Mouse (Mus musculus): ENCODE measurements at regions not wholly inside any gene's neighbourhood (a gene's known extent, or its start where the extent isn't known, plus 50 kb on each side); places are given as distances from the start of the nearest gene placed in this dataset.
A peak's percentile ranks its signal among the peaks of the same experiment; 100 is the strongest.

- DNase-seq = no peak
- intact Hi-C loops (cut with DNase I) = no loop called here
Measured at GRCm38 (mm10) chr10:116654091-116654490, 72.8 kb upstream of the Cnot2 start.

GRCm38 (mm10) chr10:116653511-116653945 is 72.2 kb upstream of the Cnot2 start:
- peak; percentile 63 for DNase-seq
- intact Hi-C loops (cut with DNase I) = no loop called here

GRCm38 (mm10) chr10:116649287-116649686 is 68.0 kb upstream of the Cnot2 start:
- no peak for DNase-seq
- intact Hi-C loops (cut with DNase I) = no loop called here

- no peak for DNase-seq
- intact Hi-C loops (cut with DNase I) = no loop called here
Measured at GRCm38 (mm10) chr10:116646035-116646434, 64.7 kb upstream of the Cnot2 start.

GRCm38 (mm10) chr10:116645631-116646030 is 64.3 kb upstream of the Cnot2 start:
- no peak for DNase-seq
- intact Hi-C loops (cut with DNase I) = no loop called here

DNA sequence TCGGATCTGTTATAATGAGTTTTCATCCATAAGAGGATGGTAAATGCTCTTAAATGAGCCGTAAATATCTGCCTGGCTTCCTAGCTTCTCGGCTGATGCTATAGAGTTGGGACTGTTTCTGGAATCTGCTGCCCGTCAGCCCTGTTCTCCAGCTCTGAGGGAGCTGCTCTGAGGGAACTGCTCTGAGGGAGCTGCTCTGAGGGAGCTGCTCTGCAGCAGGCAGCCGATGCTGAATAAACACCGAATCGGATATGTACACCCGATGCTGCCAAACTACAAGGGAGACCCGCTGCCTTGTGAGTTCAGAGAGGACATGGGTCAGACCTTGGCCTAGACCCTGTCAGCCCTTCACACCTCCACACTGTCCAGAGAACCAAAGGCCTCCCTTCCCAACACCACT is 63.8 kb upstream of the Cnot2 start:
- no peak for DNase-seq
- intact Hi-C loops (cut with DNase I) = no loop called here

Data from left cerebral cortex, postnatal 4 days (tissue).